Mouse (Mus musculus): ENCODE data around the gene Psmd8. TPM values are rescaled to one million over a fixed set of nuclear protein-coding genes. Genes with fewer than 3 reads are reported as not detected.
"Not testable (repeated sequence)": the region's sequence is repeated elsewhere in the genome, so short reads cannot be mapped to it uniquely, and the experiment has no call there.

Gene Psmd8
- total RNA-seq, 2 experiments from 2014 or later, result 162 to 164 TPM

DNA sequence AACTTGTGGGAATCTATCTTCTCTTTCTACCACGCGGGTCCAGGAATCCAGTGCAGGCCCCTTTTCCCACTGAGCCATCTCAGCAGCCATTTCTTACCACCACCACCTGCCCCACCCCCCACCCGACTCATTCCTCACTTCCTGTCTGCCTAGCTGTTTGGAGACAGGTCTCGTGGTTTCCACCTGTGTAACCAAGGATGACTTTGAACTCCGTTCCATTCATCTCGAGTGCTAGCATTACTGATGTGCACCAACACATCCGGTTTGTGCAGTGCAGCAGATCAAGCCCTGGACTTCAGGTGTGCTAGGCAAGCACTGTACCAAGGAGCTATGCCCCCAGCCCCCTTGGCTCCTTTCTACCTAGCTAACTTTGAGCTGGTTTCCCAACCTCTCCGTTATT is 39.1 kb downstream of the Psmd8 start:
- DNase-seq, result no peak
- intact Hi-C loops (cut with DNase I), result no loop called here

DNA sequence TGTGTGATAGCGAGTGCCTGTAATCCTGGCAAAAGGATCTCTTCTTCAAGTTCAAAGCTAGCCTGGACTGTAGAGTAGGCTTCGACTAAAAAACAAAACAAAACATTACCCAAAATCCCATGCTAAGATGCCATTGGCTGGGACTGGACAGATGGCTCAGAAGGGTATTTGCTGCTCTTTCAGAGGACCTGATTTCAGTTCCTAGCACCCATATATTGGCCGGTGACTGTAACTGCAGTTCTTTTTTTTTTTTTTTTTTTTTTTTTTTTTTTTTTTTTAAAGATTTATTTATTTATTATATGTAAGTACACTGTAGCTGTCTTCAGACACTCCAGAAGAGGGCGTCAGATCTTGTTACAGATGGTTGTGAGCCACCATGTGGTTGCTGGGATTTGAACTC is 41.3 kb downstream of the Psmd8 start:
- DNase-seq; intact Hi-C loops (cut with DNase I): not testable (repeated sequence)

GRCm38 (mm10) chr7:29137429-29137828 is 43.1 kb downstream of the Psmd8 start:
- no peak for DNase-seq
- intact Hi-C loops (cut with DNase I), result no loop called here

DNA sequence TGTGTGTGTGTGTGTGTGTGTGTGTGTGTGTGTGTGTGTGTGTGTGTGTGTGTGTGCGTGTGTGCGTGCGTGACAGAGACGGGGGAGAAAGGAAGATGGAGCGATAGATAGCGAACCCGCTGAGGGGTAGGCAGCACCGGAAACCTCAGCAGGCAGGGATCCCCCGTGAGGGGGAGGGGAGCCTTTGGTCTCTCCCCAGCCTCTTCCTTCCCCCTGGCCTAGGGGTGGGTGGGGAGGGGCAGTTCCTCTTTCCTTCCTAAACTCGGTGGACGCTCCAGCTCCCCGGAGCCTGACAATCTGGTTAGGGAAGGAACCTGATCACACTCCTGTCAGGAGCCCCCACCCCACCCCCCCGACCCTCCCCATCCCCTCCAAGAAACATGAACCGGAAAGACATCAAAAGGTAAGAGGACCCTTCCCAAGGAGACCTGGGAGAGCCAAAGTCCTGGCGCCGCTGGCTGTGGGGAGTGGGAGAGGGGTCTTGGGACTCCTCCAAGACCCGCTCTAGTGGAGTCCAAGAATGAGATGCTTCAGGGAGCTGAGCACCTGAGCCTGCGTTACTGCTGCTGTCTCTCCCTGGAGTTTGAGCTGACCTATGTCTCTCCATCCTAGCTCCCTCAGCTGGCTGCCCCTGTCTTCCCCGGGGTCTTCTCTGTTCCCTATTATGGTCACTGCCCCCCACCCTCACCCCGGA is 45.7 kb downstream of the Psmd8 start, which contains the start of gene Rasgrp4:
TSS of gene Rasgrp4 (plus strand) at position 159 of the 694 bp plus-strand sequence.
- DNase-seq, result no peak
- intact Hi-C loops (cut with DNase I), result no loop called here

DNA sequence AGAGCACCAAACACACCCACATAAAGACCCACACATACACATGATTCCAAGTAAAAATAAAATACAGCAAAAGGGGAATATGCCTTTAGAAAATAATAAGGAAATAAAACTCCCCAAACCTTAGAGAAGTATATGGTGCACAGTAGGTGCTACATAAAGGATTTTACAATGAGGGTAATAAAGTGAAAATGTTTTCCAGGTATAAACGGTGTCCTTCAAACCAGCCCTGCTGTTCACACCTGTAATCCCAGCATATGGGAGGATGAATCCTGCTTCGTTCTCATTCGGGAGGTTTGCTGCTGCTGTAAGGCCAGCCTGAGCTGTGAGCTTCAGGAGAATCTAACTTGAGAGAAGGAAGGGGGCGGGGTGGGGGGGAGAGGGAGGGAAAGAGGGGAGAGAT is 46.3 kb downstream of the Psmd8 start:
- DNase-seq, result no peak
- intact Hi-C loops (cut with DNase I), result no loop called here

GRCm38 (mm10) chr7:29128725-29129124 is 51.8 kb downstream of the Psmd8 start:
- intact Hi-C loops (cut with DNase I), result no loop called here
- DNase-seq, result no peak

- intact Hi-C loops (cut with DNase I), result no loop called here
- DNase-seq, result no peak
Observed at GRCm38 (mm10) chr7:29126173-29126915, 54.2 kb downstream of the Psmd8 start.

- intact Hi-C loops (cut with DNase I), result no loop called here
- DNase-seq, result no peak
Observed at GRCm38 (mm10) chr7:29124970-29125369, 55.5 kb downstream of the Psmd8 start, which contains the start of gene Ryr1. Gene Ryr1 (minus strand): TSS chr7:29125179.

Other genes starting within 250 kb of the Psmd8 start
- 100 to 1,000 TPM; 129 to 134 TPM for gene Actn4, start 218.4 kb downstream of the Psmd8 start, total RNA-seq (2021)
- 100 to 1,000 TPM; 212 to 213 TPM for gene Eif3k, start 198.8 kb downstream of the Psmd8 start, total RNA-seq (2021)
- gene Map4k1, start 198.7 kb downstream of the Psmd8 start, total RNA-seq (2021), result 10 to 100 TPM; 12.9 to 14.7 TPM
- gene Ryr1, start 55.5 kb downstream of the Psmd8 start, total RNA-seq (2021), result 10 to 100 TPM; 10.6 to 13.7 TPM
- 1 to 10 TPM; 1.6 to 1.7 TPM for gene Rasgrp4, start 45.9 kb downstream of the Psmd8 start, total RNA-seq (2021)
- 10 to 100 TPM; 12.3 to 14.4 TPM for gene Fam98c, start 24.5 kb downstream of the Psmd8 start, total RNA-seq (2021)
- 1 to 10 TPM in 1 of 2 experiments, under 1 TPM in 1; 0.58 to 1.1 TPM for gene Ggn, start 10.5 kb downstream of the Psmd8 start, total RNA-seq (2021)
- 10 to 100 TPM; 29.4 to 32.3 TPM for gene Spred3, start 10.3 kb downstream of the Psmd8 start, total RNA-seq (2021)
- 1 to 10 TPM; 6.0 to 6.2 TPM for gene Catsperg1, start 33.3 kb upstream of the Psmd8 start, total RNA-seq (2021)
- gene Kcnk6, start 51.8 kb upstream of the Psmd8 start, total RNA-seq (2021), result 1 to 10 TPM; 1.1 TPM
- 10 to 100 TPM; 35.9 to 38.1 TPM for gene Yif1b, start 57.6 kb upstream of the Psmd8 start, total RNA-seq (2021)
- under 1 TPM in 1 of 2 experiments, not detected in 1; 0.80 TPM for gene 2200002D01Rik, start 67.8 kb upstream of the Psmd8 start, total RNA-seq (2021)
- gene Spint2, start 101.2 kb upstream of the Psmd8 start, total RNA-seq (2021), result 10 to 100 TPM; 23.8 to 34.4 TPM
- gene Ppp1r14a, start 108.6 kb upstream of the Psmd8 start, total RNA-seq (2021), result 1 to 10 TPM; 1.5 to 1.9 TPM
- 100 to 1,000 TPM; 222 to 228 TPM for gene Dpf1, start 123.2 kb upstream of the Psmd8 start, total RNA-seq (2021)